Mouse (Mus musculus): ENCODE results near the gene 6430548M08Rik.

GRCm38 (mm10) chr8:120116600-120116999, 2.6 kb downstream of the 6430548M08Rik start:
- TF ChIP-seq CTCF (IDR thresholded peaks at IDR 0.05; ENCODE audit: borderline replicate concordance, extremely low read depth, insufficient read depth, insufficient read length) (no peak), POLR2A (IDR thresholded peaks at IDR 0.05; ENCODE audit: borderline replicate concordance, extremely low read depth, insufficient read depth, insufficient read length, poor library complexity, severe bottlenecking) (no peak)

All from brain, embryonic 14.5 days (tissue).